Mouse (Mus musculus): ENCODE data around the gene Arhgef5.
A peak's percentile ranks its signal among the peaks of the same experiment; 100 is the strongest.
"Not testable (repeated sequence)": the region's sequence is repeated elsewhere in the genome, so short reads cannot be mapped to it uniquely, and the experiment has no call there.

Gene Arhgef5

DNA sequence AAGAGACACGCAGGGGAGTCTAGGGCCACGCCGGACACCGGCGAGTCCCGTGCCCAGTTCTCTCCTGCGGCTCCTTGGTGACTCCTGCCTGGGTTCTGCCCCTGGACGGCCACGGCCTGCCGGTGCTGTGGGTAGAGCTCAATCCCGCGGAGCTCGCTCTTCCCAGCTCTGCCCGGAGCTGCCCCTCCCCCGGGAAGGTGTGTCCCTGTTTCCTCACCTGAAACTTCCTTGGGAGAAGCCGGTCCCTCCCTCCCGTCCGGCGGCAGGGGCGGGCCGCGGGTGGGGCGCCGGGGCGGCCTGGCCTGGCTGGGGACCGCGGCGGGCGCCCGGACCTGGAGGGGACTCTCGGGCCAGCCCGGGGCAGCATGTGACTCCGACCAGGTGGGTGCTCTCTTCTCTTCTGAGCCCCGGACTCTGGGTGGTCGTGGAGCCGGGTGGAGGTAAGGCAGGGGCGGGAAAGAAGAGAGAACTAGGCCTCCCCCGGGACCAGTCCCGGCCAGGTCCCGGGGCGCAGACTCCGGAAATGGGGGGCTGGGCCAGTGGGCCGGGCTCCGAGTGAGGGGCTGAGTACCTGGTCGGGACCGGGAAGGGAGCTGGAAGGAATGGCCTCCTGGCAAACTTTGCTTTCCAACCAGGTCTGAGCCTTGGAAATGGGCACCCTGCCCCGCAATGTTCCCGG lies at the start of gene Arhgef5:
Gene Arhgef5 (plus strand): TSS at position 220 of the 679 bp plus-strand sequence.
- no peak for DNase-seq (ENCODE audit: low spot score in 2 of 2)

DNA sequence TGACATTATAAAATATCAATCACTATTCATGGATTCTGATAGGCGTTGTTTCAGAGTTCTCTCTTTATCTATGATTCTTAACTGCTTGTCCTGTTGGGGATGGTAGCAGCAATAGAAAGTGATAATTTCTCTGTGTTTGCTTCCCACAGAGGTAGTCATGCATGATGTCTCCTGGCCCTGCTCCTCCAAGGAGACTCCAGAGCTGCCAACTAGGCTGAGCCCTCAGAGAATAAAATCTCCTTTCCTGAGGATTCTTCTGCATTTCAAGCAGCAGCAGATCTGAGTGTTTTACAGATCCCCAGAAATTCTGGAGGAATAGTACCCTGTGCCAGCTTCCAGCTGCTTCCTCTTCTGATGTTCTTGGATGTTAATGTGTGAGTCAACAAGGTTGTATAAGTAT lies 34.1 kb upstream of the Arhgef5 start, which contains the start of gene Olfr47:
Gene Olfr47 (plus strand): TSS at position 275 of the 400 bp plus-strand sequence.
- DNase-seq (ENCODE audit: low spot score in 2 of 2), result not testable (repeated sequence)

DNA sequence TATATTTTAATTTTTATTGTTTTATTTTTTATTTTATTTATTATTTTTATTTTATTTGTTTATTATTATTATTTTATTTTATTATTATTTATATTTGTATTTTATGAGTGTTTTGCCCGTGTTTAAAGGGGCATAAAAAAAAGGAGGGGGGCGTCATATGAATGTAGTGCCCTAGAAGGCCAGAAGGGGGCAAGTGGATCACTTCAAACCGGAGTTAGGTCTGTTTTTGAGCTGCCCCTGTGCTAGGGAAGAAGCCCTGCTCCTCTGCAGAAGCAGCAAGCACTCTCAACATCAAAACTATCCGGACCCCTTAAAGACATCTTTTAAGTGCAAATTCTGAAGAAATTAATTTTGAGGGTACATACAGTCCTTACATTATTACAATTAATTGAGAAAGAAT lies 23.3 kb upstream of the Arhgef5 start:
- peak in 1 of 2 experiments; percentile 7 for DNase-seq (ENCODE audit: low spot score in 2 of 2)

DNA sequence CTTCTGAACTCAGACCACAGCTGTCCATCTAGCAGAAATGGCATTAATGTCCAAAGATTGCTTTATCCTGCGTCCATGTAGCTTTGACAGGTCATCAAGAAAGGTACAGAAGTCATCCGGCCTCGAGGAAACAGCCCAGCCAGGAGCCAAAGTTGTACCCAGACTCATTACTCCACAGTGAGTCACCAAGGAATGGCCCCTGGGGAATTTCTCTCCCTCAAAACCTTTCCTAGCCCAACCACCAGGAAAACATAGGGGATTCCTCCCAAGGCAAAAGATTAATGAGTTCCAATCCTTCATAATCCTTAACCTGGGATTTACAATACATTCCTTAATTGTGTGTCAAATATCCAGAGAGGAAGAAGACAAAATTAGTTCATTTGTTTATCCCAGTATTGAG lies 18.0 kb upstream of the Arhgef5 start:
- DNase-seq (ENCODE audit: low spot score in 2 of 2), result no peak

DNA sequence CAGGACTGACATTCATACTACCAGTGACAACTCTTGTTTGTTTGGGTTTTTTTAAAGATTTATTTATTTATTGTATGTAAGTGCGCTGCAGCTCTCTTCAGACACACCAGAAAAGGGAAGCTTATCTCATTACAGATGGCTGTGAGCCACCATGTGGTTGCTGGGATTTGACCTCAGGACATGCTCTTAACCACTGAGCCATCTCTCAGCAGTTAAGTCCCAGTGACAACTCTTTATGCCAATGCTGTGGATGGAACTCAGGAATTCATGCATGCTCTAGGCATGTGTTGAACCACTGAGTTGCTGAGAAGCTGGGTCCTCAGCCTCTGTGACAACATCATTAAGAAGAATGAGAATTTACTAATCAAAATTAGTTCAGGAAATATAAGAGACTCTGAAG lies 12.4 kb upstream of the Arhgef5 start:
- DNase-seq (ENCODE audit: low spot score in 2 of 2), result no peak

DNA sequence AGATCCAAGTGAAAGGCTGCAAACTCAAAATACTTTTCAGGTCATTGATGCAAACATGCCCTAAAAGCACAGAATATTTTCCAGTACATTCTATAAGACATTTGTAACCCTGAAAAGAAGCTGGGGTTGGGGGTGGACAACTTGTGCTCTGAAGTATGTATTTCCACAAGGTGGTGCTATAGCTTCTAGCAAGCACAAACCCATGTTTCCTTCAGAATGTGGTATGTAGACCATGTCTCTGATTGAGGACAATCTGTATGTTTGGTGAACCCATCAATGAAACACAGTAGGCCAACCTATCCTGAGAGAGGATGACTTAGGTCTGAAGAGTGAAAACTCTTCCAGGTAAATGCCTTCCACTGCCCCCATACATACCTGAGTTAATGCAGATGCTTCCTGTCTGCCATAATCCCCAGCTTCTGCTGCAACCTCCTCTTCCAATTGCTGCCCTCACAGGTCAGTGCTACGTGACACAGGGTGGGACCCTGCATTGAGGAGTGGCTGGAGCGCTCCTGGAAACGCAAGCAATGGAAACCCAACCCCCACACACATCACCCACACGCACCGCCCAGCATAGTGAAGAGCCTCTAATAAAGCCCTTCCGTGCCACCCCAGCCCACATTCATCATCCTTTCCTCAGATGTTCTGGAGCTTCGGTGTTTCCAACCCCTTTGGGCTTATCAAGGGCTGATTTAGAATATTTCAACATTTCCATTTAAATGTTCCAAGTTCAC lies 11.0 kb upstream of the Arhgef5 start:
- DNase-seq (ENCODE audit: low spot score in 2 of 2), result no peak

DNA sequence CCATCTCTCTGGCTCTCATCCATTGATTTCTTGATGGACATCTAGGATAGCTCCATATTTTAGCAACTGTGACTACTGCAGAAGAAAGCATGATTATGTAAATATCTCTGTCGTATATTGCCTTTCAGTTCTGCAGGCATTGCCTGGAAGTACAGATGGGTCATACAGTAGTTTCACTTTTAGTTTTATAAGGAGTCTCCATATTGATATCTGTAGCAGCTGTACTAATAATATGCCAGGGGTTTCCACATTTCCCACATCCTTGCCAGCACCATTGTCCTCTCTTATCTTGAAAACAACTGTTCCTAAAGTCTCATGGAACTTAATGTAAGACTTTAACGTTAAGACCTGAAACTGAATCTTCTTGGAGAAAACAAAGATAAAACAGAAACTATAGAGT lies 4.6 kb upstream of the Arhgef5 start:
- no peak for DNase-seq (ENCODE audit: low spot score in 2 of 2)

DNA sequence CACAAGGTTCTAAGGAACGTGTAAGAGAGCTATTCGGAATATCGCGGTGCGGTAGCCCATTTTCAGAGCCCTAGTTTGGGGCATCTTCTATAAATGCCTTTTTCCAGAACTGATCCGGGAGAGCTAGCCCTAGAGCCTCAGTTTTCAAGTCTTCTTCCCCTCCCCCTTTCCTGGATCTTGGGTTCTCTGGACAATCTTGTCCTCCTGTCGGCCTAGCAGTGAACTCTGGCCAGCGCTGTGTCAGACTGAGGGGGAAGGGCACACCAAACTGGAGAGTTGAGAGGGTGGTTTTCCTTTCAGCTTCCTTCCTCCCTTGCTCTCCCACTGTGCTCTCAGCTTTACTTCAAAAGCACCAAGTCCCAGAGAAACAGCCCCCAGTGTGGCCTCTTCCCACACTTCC lies 974 bp downstream of the Arhgef5 start:
- DNase-seq (ENCODE audit: low spot score in 2 of 2), result no peak

DNA sequence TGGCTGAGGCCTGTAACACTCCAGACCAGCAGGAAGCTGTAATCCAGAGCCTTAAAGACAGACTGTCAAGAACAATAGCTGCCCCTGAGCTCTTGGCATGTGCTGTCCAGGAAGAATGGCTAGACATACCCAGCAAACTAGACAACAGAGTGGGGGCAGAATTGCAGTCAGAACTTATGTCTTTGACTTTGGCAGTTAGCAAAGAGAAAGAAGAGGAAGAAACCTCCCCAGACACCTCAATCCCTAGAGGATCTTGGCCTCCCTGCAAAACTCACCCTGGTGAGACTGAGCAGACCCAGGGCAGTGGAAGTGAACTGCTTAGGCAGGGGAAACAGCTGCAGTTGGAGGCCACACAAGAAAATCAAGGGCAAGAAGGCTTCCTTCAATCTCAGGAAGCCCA lies 7.2 kb downstream of the Arhgef5 start:
- DNase-seq (ENCODE audit: low spot score in 2 of 2), result no peak

DNA sequence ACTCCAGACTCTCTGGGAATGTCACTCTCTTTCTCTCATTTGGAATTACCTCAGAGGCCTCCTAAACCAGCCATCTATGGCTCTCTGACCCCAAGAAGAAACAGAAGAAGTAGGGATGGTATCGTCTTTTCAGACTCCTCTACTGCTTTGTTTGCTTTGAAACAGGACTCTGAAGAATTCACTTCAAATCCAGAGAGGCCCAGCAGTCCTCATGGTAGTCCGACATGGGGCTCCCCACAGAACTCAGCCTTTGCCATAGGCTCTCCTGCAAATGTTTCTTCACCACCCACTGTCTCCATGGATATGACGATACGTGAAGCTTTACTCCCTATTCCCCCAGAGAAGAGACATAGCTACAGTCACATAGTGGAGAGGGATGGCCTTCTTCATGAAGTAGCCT lies 8.7 kb downstream of the Arhgef5 start:
- DNase-seq (ENCODE audit: low spot score in 2 of 2), result no peak

DNA sequence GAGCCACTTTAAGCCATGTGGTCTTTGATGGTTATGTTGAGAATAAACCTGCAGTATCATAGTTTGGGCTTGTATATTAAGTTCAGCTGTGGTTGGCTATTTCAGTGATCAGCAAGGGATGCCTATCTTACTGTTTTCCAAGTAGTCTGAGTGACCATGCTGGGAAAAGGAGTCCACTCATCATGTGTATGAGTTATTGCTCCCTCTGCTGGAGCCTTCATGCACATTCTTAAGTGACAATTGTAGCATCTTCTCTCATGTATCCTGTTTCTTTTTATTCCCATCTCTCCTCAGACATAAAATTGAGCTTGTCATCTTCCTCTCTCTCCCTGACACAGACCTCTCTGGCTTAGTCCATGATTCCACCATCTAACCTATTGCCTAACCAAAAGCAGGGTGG lies 12.9 kb downstream of the Arhgef5 start:
- no peak for DNase-seq (ENCODE audit: low spot score in 2 of 2)

DNA sequence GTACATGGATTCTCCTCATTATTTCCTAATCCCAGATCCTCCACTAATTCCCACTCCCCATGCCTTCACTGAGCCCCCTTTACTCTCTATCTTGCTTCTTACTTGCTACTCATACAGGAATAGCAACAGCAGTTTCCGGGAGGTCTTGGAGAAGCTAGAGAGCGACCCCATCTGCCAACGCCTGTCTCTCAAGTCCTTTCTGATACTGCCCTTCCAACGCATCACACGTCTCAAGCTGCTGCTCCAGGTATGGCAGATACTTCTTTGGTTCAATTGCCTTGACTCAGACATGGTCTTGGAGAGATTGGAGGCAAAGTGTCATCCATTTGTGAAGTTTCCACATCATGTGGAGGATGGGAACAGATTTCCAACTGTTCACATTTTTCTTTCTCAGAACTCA lies 15.1 kb downstream of the Arhgef5 start:
- no peak for DNase-seq (ENCODE audit: low spot score in 2 of 2)

DNA sequence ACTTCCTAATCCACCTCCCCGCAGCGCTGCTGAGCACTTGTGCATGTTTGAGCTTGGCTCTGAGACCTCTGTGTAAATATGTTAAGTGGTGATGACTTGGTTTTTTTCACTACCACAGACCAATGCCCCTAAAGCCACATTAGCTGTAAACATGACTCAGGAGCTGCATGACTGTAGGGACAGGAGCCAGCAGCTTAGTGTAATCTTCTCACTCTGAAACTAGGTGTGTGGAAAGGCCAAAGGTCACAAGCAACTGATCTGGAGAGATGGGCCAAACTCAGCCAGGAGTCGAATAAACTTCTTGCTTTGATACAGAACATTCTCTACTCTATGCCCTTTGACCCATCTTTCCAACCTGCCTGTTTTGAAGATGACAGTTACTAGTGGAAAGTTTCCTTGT lies 26.7 kb downstream of the Arhgef5 start:
- no peak for DNase-seq (ENCODE audit: low spot score in 2 of 2)

DNA sequence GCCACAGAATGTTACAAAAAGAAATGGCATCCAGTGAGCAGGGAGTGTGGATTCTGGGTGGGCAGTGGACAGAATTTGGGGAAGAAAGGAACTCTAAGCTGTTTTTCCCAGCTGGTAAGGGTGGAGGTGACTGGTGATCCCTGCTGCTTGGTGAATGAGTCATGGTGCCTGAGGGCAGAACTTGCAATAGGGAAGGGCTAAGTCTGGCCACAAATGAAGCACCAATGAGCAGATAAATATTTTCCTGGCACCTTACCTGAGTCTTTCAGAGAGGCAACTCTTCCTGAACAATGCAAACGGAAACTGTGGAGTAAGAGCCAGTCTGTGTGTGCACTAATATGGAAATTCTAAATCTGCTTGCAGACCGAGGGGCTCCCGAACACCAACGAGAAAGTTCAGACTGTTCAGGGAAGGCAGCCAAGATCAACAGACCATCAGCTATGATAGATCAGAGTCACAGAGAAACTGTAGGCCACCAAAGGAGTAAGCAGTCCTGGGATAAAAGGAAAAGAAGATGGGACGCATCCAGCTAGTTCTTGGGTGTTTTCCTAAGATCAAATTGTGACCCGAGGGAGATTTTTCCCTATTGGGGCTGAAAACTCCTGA lies 27.2 kb downstream of the Arhgef5 start:
- no peak for DNase-seq (ENCODE audit: low spot score in 2 of 2)

DNA sequence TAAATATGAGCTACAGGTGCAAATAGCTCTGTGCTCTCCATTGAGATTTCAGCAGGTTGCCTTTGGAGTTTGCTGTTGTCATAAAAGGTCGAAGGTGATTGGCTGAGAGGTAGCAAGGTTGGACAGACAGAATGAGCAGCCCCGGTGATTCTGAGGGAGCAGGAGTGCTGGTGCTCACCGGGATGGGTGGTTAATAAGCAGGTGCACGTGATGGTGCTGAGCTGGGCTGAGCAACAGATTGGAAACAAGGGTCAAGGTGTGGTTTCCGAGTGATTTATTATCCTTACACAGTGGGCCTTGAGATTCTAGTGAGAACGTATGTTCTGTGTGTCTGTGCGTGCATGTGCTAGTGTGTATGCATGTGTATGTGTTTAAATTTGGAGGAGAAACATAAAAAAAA lies 27.8 kb downstream of the Arhgef5 start:
- DNase-seq (ENCODE audit: low spot score in 2 of 2), result no peak

DNA sequence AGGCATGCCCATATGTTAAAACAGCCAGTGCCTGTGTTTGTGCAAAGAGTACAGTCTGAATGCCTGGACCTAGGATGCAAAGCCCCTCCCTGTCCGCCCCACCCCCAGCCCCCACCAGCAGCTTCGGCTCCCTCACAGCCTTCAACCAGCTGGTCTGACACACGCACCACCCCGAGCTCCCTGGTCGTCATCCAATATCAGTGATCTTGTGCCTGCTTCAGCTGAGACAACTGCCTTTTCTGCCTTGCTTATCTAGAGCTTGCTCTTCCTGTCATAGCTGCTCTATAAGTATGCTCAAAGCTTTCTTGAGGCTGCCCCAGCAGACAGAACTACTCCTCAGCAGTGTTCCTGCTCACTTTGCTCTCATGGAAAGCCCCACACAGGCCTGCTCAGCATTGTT lies 30.5 kb downstream of the Arhgef5 start:
- peak in 1 of 2 experiments; percentile 6 for DNase-seq (ENCODE audit: low spot score in 2 of 2)

DNA sequence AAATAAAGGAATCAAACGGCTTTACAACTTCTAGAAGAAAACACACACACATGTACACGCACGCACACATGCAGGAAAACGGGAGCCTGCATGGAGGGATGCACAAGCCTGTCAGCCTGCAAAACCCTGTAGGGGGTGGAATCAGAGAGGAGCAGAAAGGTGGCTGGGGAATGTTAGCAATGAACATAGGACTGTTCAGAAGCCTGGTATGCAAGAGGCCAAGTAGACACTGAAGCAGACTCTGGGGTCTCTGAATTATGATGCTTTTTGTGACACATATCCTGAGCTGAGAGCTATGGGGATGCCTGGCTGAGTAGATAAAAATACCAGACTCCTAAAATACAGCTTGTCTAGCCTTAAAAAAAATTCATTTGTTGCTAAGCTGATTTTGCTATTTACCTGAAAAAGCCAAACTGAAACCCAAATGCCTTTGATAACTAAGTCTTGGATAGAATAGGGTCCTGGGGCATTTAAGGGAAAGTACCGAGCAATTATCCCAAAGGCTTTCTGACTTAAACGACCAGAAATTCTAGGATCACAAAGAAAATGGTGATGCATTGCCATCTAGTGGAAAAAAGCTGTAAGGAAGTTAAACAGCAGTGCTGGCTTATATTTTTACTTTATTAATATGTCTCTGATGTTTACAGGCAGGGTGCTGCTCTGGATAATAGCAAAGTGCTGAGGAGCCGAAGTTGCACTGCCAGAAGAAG lies 31.6 kb downstream of the Arhgef5 start:
- DNase-seq (ENCODE audit: low spot score in 2 of 2), result peak in 1 of 2 experiments; percentile 6

DNA sequence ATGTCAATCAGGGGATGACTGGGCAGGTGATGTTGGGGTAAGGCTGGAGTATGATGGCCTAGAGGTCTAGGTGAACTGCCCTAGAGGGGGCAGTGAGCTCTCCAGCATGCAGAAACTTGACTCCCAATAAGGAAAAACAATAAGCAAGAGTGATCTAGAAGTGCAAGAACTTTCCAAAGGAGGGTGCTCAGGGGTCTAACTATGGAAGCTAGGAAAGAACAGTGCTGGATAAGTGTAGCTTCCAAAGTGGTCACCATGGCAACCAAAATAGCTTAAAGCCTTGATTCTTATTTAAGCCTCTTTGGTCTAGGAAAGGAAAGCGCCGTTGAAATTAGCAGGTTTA lies 32.1 kb downstream of the Arhgef5 start:
- no peak for DNase-seq (ENCODE audit: low spot score in 2 of 2)

DNA sequence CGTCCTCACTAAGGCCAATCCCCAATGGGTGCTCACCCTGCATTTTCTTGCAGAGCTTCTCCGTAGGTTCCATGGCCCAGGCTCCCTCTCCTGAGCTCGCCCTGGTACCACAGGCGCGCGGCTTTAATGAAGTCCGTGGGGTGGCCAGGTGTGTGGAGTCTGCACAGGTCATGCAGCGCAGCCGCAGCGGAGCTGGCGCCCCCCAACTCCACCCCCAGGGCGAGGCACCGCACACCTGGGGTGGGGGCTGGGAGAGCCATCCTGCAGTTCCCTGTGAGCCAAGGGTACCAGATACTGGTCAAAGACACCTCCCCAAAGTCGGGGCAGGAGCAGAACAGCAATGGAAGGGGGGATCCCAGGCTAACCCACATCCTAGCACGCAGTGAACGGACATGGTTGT lies 44.1 kb downstream of the Arhgef5 start, which contains the start of gene Nobox:
Gene Nobox (minus strand): TSS at position 101 of the 400 bp plus-strand sequence.
- no peak for DNase-seq (ENCODE audit: low spot score in 2 of 2)

DNA sequence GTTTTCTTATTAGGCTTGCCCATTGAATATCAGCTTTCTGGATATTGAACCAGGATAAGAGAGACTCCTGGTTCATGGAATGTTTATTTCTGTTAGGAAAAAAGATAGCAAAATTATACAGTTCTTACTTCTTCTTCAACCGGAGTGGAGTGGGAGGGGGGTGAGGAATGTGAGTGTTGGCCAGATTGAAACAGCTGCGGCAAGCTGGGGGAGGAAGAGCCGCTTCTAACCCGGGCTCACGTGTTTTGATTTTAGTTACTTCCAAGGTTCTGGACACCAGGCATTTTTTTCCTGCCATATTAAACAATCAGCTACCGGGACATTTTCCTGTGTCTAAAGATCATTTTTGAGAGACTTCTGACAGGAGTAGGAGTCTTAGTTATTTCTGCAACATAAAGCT lies 44.7 kb downstream of the Arhgef5 start:
- DNase-seq (ENCODE audit: low spot score in 2 of 2), result no peak

DNA sequence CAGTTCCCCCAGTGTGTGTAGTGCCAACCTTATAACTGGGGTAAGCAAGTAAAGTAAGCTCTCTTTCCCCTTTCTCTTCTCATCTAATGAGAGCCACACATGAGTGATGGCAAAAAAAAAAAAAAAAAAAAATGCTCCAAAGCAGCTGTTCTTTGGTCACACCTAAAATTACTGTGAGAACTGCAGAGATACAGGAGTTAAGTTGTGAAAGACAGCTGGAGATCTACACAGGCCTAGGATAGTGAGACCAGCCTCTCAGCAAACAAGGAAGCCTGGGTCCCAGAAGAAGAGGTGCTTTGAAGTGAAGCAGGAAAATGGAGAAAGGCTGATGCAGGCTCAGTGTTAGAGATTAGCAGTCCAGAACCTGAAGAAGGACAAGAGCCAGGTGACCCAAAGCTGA lies 47.2 kb downstream of the Arhgef5 start:
- DNase-seq (ENCODE audit: low spot score in 2 of 2), result no peak

DNA sequence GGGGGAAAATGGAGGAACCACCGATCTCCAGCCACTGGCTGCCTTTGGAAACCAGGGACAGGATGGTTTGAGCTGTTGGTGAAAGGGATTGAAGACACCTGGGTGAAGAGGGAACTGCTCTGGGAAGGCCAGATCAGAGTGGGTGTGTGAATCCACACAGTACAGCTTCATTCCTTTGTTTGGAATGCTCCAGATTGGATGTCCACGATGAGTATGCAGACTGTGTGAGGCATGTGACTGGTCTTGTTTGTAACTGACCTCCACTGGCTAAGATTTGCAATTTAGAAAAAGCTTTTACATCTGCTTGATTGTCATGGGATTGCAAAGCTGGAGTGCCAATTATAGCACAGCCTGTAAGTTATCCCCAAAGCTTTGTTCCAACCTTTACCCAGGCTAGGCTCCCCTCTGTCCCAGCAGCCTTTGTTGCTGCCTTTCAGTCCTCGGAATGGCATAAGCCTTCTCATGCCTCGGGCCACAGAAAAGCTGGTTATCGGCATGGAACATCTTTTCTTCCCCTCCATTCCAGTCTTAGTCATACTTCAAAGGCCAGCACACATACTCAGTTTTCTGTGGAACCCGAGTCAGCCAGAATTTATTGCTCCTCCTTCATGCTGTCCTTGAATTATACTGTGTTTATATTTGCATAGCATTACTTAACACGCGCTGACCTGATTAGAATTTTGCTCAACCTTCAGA lies 47.7 kb downstream of the Arhgef5 start:
- DNase-seq (ENCODE audit: low spot score in 2 of 2), result no peak
